Mouse (Mus musculus) liver, adult 2 months (tissue): ENCODE data around the gene Gm20388.

Source experiments
- CTCF ChIP-seq: fragments of 200-500 bp; IDR thresholded peaks from 2 replicates; pipeline ENCODE4 v1.5.1; 2011; ENCODE audit warnings: low read depth, low read length, control low read depth
- POLR2A ChIP-seq: fragments of 200-500 bp; IDR thresholded peaks from 2 replicates; pipeline ENCODE4 v1.6.1; 2011; ENCODE audit warnings: low read length, control low read depth; ENCODE audit not compliant: insufficient read depth; ENCODE audit errors: extremely low read depth

- no peak for TF ChIP-seq CTCF
- no peak for TF ChIP-seq POLR2A
Measured at GRCm38 (mm10) chr8:120833196-120833595, 922.6 kb downstream of the Gm20388 start.
